Mouse (Mus musculus): Measurements from ENCODE around the gene Wif1. TPM values are rescaled to one million over a fixed set of nuclear protein-coding genes. Genes with fewer than 3 reads are reported as not detected.
A peak's percentile ranks its signal among the peaks of the same experiment; 100 is the strongest.

Gene Wif1
- polyA plus RNA-seq, 1 experiment from 2014 or later: 2.5 TPM

DNA sequence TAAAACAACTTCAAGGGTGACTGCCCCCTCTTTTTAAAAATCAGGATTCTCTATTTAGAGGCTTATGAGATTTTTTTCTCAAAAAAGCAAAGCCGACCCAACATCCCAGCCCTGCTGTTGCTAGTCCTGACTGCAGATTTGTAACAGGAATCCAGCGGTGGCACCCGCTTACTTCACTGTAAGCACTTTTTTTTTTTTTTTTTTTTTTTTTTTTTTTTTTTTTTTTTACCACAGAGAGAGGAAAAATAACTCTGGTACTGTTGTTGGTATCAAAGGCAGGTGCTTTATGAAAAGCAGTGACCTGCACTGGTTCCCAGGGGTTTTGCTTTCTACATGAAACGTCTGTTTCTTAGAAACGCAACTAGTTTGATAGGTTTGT lies 798 bp downstream of the Wif1 start:
- DNase-seq (ENCODE audit: low spot score) (no peak), ATAC-seq (replicated peaks; ENCODE audit: low FRiP score) (no peak)
- no peak overlapping the region for H3K9ac ChIP-seq (ENCODE audit: low read depth, low read length)
- H3K36me3 ChIP-seq (ENCODE audit: control insufficient read depth, insufficient read depth, low read length): no peaks in the 10 kb centered on the region
- peak overlapping the region; percentile 62 for H3K4me3 ChIP-seq (ENCODE audit: low read depth, low read length)
- no peaks in the 10 kb centered on the region for H3K9me3 ChIP-seq (ENCODE audit: control insufficient read depth, low read length)
- 19% methylated on average over 5 of the region's 5 CpGs for WGBS
- H3K27me3 ChIP-seq (replicated peaks; ENCODE audit: control insufficient read depth, insufficient read depth, low read length): peaks cover 18% of the 10 kb centered on the region
- H3K4me1 ChIP-seq (replicated peaks; ENCODE audit: control insufficient read depth, insufficient read depth, low read length): peaks cover 5% of the 10 kb centered on the region
- H3K27ac ChIP-seq (ENCODE audit: low read depth, low read length): no peak overlapping the region
- peak overlapping the region; percentile 85 for H3K4me2 ChIP-seq

DNA sequence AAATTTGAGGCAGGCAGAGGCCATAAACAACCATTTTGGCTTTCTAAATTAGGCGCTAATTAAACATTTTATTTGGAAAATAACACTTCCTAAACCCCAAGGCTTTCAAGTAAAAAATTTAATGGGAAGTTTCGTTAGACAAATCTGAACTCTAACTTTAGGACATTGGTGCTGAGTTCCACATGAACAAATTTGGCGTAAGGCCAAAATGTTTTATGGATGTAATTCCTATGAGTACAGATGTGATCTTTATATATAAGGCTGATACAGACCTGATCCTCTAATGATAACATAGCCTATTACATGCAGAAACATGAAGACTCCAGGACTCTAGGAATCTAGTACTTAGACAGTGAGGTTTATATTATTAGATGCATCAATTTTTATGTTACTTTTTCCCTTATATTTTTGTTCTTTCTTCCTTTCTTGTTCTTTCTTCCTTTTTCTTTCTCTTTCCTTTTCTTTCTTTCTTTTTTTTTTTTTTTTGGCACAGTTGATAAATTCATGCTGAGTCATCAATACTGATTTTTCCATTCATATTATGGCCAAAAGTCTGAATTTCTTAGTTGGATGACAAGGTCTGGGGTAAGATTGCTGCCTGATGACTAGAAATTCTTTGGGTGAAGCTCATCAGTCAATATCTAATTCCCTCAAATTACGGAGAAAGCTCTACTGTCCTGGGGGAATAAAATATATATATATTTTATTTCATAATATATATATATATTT lies 5.0 kb downstream of the Wif1 start:
- Histone ChIP-seq H3K27me3 (replicated peaks; ENCODE audit: control insufficient read depth, insufficient read depth, low read length) (peaks cover 14% of the 10 kb centered on the region), H3K9me3 (ENCODE audit: control insufficient read depth, low read length) (no peaks in the 10 kb centered on the region), H3K36me3 (ENCODE audit: control insufficient read depth, insufficient read depth, low read length) (no peaks in the 10 kb centered on the region), H3K9ac (ENCODE audit: low read depth, low read length) (no peak overlapping the region), H3K4me2 (no peak overlapping the region), H3K4me1 (replicated peaks; ENCODE audit: control insufficient read depth, insufficient read depth, low read length) (peaks cover 5% of the 10 kb centered on the region), H3K27ac (ENCODE audit: low read depth, low read length) (no peak overlapping the region), H3K4me3 (ENCODE audit: low read depth, low read length) (no peak overlapping the region)
- WGBS: 82% methylated on average over 4 of the region's 4 CpGs
- DNase-seq (ENCODE audit: low spot score) (no peak), ATAC-seq (replicated peaks; ENCODE audit: low FRiP score) (no peak)

DNA sequence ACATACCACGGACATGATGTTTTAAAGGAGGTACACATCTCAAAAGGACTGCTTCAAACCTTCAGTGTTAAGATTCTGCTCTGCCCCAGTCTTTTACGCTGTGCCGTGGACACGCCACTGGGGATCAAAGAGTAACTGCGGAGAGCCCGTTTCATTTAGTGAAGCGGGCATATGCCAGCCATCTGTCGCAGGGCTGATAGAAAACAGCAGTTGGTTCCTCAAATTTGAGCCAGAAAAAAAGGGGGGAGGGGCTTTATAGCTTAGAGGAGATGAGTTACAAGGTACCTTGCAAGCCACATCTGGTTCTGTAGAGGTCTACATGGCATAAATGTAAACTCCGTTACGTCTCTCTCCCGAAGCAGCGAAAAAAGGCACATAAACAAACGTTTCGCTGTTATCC lies 7.2 kb downstream of the Wif1 start:
- Histone ChIP-seq H3K27me3 (replicated peaks; ENCODE audit: control insufficient read depth, insufficient read depth, low read length) (no peaks in the 10 kb centered on the region; the same call in 1 of the 2 replicates), H3K4me2 (no peak overlapping the region), H3K36me3 (ENCODE audit: control insufficient read depth, insufficient read depth, low read length) (no peaks in the 10 kb centered on the region), H3K27ac (ENCODE audit: low read depth, low read length) (no peak overlapping the region), H3K9me3 (ENCODE audit: control insufficient read depth, low read length) (no peaks in the 10 kb centered on the region), H3K4me1 (replicated peaks; ENCODE audit: control insufficient read depth, insufficient read depth, low read length) (no peaks in the 10 kb centered on the region), H3K9ac (ENCODE audit: low read depth, low read length) (no peak overlapping the region), H3K4me3 (ENCODE audit: low read depth, low read length) (no peak overlapping the region)
- 81% methylated on average over 14 of the region's 14 CpGs for WGBS
- DNase-seq (ENCODE audit: low spot score) (no peak), ATAC-seq (replicated peaks; ENCODE audit: low FRiP score) (no peak)

DNA sequence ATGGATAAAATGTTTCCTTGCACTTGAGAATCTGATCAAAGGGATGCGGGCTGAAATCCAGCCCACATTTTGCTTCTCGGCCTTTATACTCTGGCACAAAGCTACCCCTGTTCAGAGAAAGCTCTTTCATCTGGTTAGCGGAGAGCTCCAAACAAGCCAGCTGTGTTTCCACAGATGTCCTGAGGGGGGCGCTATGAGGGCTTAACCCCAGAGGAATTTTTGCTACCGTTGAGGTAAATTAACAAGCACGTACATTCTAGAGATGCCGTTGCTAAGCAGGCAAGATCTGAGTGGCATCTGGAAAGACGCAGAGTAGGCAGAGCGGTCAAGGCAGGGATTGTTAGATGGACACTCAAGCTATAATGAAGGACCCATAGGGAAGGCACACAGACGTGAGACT lies 13.7 kb downstream of the Wif1 start:
- H3K4me1 ChIP-seq (replicated peaks; ENCODE audit: control insufficient read depth, insufficient read depth, low read length): no peaks in the 10 kb centered on the region
- no peak for DNase-seq (ENCODE audit: low spot score)
- no peak for ATAC-seq (replicated peaks; ENCODE audit: low FRiP score)
- H3K27me3 ChIP-seq (replicated peaks; ENCODE audit: control insufficient read depth, insufficient read depth, low read length): no peaks in the 10 kb centered on the region
- no peak overlapping the region for H3K4me2 ChIP-seq
- no peak overlapping the region for H3K9ac ChIP-seq (ENCODE audit: low read depth, low read length)
- no peak overlapping the region for H3K27ac ChIP-seq (ENCODE audit: low read depth, low read length)
- no peak overlapping the region for H3K4me3 ChIP-seq (ENCODE audit: low read depth, low read length)
- no peaks in the 10 kb centered on the region for H3K9me3 ChIP-seq (ENCODE audit: control insufficient read depth, low read length)
- H3K36me3 ChIP-seq (ENCODE audit: control insufficient read depth, insufficient read depth, low read length): no peaks in the 10 kb centered on the region
- 80% methylated on average over 10 of the region's 10 CpGs for WGBS

DNA sequence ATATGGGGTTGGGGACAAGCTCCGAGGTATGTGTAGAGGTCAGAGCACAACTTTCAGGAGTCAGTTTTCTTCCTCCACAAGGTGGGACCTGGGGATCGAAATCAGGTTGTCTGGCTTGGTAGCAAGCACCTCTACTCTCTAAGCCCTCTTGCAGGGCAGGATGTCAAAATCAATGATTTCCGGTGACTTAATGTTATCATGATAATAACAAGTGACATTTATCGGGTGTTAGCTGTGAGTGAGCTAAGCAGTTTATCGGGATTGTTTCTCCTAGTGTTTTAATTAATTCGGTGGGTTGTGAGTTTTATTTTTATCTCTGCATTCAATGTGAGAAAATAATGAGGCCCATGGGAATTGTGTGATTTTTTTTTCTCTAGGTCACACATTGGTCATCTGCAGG lies 18.3 kb downstream of the Wif1 start:
- ATAC-seq (replicated peaks; ENCODE audit: low FRiP score): no peak
- H3K4me1 ChIP-seq (replicated peaks; ENCODE audit: control insufficient read depth, insufficient read depth, low read length): no peaks in the 10 kb centered on the region; the same call in 1 of the 2 replicates
- no peak overlapping the region for H3K4me2 ChIP-seq
- no peaks in the 10 kb centered on the region for H3K9me3 ChIP-seq (ENCODE audit: control insufficient read depth, low read length)
- no peaks in the 10 kb centered on the region for H3K27me3 ChIP-seq (replicated peaks; ENCODE audit: control insufficient read depth, insufficient read depth, low read length)
- no peak for DNase-seq (ENCODE audit: low spot score)
- H3K4me3 ChIP-seq (ENCODE audit: low read depth, low read length): no peak overlapping the region
- no peak overlapping the region for H3K27ac ChIP-seq (ENCODE audit: low read depth, low read length)
- no peak overlapping the region for H3K9ac ChIP-seq (ENCODE audit: low read depth, low read length)
- H3K36me3 ChIP-seq (ENCODE audit: control insufficient read depth, insufficient read depth, low read length): no peaks in the 10 kb centered on the region
- 82% methylated on average over 6 of the region's 6 CpGs for WGBS

DNA sequence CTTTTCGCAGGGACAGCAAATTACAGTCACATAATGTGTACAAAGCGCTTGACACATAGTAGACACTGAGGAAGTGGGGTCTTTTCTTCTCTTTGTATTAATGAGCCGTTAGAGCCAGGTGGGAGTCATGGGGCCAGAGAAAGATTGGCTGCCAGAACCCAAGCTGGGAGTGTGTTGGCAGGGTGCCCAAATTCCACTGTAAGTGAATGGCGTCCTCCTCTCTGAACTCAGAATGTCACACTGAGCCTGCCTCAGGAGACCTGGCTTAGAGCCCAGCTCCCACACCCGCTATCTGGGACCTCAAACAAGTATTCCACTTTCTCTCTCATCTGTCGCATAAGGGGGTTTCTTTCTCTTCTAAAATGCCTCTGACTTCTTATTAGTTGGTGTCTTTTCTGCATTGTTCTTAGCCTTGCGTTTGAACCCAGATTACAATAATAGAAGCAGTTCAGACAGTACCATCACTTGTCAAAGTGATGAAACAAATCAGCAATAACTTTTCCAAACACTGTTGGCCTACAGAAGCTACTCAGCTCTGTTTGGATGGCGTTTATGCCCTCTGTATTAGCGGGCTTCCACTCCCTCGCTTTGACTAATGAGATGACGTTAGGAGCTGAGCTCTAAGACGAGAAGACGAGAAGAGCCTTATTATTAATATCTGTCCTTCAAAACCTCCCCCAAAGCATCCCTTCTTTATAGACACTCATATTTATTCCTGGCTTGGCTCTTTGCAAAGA lies 21.9 kb downstream of the Wif1 start:
- H3K4me1 ChIP-seq (replicated peaks; ENCODE audit: control insufficient read depth, insufficient read depth, low read length): no peaks in the 10 kb centered on the region; the same call in 1 of the 2 replicates
- H3K9ac ChIP-seq (ENCODE audit: low read depth, low read length): no peak overlapping the region
- H3K4me2 ChIP-seq: no peak overlapping the region
- no peaks in the 10 kb centered on the region for H3K9me3 ChIP-seq (ENCODE audit: control insufficient read depth, low read length)
- H3K36me3 ChIP-seq (ENCODE audit: control insufficient read depth, insufficient read depth, low read length): no peaks in the 10 kb centered on the region
- H3K27ac ChIP-seq (ENCODE audit: low read depth, low read length): no peak overlapping the region
- no peak overlapping the region for H3K4me3 ChIP-seq (ENCODE audit: low read depth, low read length)
- ATAC-seq (replicated peaks; ENCODE audit: low FRiP score) (no peak), DNase-seq (ENCODE audit: low spot score) (no peak)
- no peaks in the 10 kb centered on the region for H3K27me3 ChIP-seq (replicated peaks; ENCODE audit: control insufficient read depth, insufficient read depth, low read length)
- 56% methylated on average over 13 of the region's 13 CpGs for WGBS

DNA sequence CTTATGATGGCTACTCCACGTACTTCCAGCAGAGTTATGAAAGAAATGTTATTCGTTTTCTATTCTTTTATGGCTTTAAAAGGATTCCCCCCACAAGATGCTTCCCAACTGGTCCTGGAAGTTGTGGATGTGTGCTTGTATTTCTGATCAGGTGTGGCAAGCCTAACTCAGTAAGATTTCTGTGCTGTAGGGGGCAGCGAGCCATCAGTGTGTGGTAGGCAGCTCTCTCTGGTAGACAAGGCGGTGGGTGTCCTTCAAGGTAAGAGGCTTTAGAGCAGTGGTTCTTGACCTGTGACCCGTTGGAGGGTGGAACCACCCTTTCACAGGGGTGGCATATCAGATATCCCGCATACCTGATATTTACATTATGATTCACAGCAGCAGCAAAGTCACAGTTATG lies 23.1 kb downstream of the Wif1 start:
- no peak overlapping the region for H3K27ac ChIP-seq (ENCODE audit: low read depth, low read length)
- WGBS: 72% methylated on average over 6 of the region's 6 CpGs
- no peaks in the 10 kb centered on the region for H3K9me3 ChIP-seq (ENCODE audit: control insufficient read depth, low read length)

DNA sequence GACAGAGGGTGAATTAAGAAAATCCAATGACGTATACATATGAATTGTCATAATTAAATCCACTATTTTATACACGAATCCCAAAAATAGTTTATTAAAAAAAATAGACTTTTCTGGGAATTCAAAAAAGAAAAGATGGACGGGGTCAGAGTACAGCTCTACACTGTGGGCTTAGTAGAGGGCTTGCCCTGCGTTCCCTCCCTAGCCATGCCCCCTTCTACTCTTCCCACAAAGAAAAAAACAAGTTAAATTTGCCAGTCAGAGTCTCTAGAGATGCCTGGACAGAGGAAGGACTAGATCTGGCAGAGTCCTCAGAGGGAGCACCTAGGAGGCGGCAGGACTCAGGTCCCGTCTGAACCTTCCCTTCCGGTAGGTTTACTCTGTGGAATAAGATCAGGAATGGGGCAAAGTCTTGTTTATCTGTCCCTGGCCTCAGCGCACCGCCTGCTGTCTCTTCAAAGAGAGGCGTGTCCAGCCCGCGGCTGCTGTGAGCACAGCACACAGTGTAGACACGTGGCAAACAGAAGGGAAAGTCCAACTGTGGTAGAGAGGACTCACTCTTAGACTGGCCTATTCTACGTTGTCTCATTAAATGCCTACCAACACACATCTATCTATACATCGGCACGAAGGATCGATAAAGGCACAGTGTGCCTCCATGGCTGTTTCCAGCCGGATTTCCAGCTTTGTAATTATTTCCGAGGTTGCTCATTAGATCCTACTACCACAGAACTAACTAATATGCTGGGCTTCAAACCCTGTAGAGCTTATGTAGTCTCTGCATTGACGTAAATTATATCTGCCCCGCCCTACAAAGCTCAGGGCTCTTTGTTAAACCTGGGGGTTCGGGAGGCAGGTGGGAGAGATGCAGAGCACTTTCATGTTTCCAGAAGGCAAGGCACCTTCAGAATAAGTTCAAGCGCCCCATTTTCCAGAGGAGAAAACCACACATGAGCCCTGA lies 25.6 kb downstream of the Wif1 start:
- Histone ChIP-seq H3K9me3 (ENCODE audit: control insufficient read depth, low read length) (no peaks in the 10 kb centered on the region), H3K4me3 (ENCODE audit: low read depth, low read length) (no peak overlapping the region), H3K27me3 (replicated peaks; ENCODE audit: control insufficient read depth, insufficient read depth, low read length) (no peaks in the 10 kb centered on the region), H3K9ac (ENCODE audit: low read depth, low read length) (no peak overlapping the region), H3K27ac (ENCODE audit: low read depth, low read length) (peak overlapping the region; percentile 56; the same call in 1 of the 2 replicates), H3K4me2 (no peak overlapping the region), H3K4me1 (replicated peaks; ENCODE audit: control insufficient read depth, insufficient read depth, low read length) (no peaks in the 10 kb centered on the region; the same call in 1 of the 2 replicates), H3K36me3 (ENCODE audit: control insufficient read depth, insufficient read depth, low read length) (no peaks in the 10 kb centered on the region)
- 68% methylated on average over 23 of the region's 23 CpGs for WGBS
- DNase-seq (ENCODE audit: low spot score): no peak
- peak; percentile 85 for ATAC-seq (replicated peaks; ENCODE audit: low FRiP score)

More for the DNA sequence above, 23.1 kb downstream of the Wif1 start:
- ATAC-seq (replicated peaks; ENCODE audit: low FRiP score): no peak
- Histone ChIP-seq H3K9ac (ENCODE audit: low read depth, low read length) (no peak overlapping the region), H3K4me1 (replicated peaks; ENCODE audit: control insufficient read depth, insufficient read depth, low read length) (no peaks in the 10 kb centered on the region; the same call in 1 of the 2 replicates), H3K4me2 (no peak overlapping the region), H3K36me3 (ENCODE audit: control insufficient read depth, insufficient read depth, low read length) (no peaks in the 10 kb centered on the region), H3K4me3 (ENCODE audit: low read depth, low read length) (no peak overlapping the region), H3K27me3 (replicated peaks; ENCODE audit: control insufficient read depth, insufficient read depth, low read length) (no peaks in the 10 kb centered on the region)
- no peak for DNase-seq (ENCODE audit: low spot score)

Data from liver, embryonic 11.5 days (tissue).